Mouse (Mus musculus) MEL (cell line): ENCODE data around the gene Myg1. TPM values are rescaled to one million over a fixed set of nuclear protein-coding genes. Genes with fewer than 3 reads are reported as not detected.

Experiments used
- DNase-seq: peaks from one replicate; pipeline ENCODE4 v3.0.0; 2011; ENCODE audit warnings: low read depth, low spot score
- H3K27ac ChIP-seq: 2 replicates; pipeline ENCODE4 v1.5.1; 2012; ENCODE audit warnings: low read depth, mild to moderate bottlenecking, control low read depth, low read length, moderate library complexity; ENCODE audit not compliant: control insufficient read depth
- H3K27me3 ChIP-seq, 2 experiments: fragments of 150-350 bp in 1 of 2; sonication (generic) in 1 of 2; 2 replicates each; pipeline ENCODE4 v1.6.1; 2012; ENCODE audit warnings: low read length in 2 of 2, mild to moderate bottlenecking in 2 of 2, improper control_type of control experiment in 1 of 2, moderate library complexity in 1 of 2; ENCODE audit not compliant: insufficient read depth in 2 of 2, control insufficient read depth in 1 of 2
- H3K36me3 ChIP-seq, 2 experiments: 2 replicates each; pipeline ENCODE4 v1.6.1; 2012 to 2014; ENCODE audit warnings: low read length in 2 of 2, improper control_type of control experiment in 1 of 2, inconsistent platforms in 1 of 2, mild to moderate bottlenecking in 1 of 2; ENCODE audit not compliant: insufficient read depth in 2 of 2, control insufficient read depth in 1 of 2
- H3K4me1 ChIP-seq, 2 experiments: fragments of 150-350 bp in 1 of 2; sonication (generic) in 1 of 2; 2 replicates each; pipeline ENCODE4 v1.6.1; 2012; ENCODE audit warnings: low read length in 2 of 2, improper control_type of control experiment in 1 of 2, mild to moderate bottlenecking in 1 of 2; ENCODE audit not compliant: insufficient read depth in 2 of 2, control insufficient read depth in 1 of 2
- H3K4me3 ChIP-seq, 2 experiments: fragments of 150-350 bp in 1 of 2; sonication (generic) in 1 of 2; 2 replicates each; pipeline ENCODE4 v1.5.1; 2012; ENCODE audit warnings: low read depth in 2 of 2, low read length in 2 of 2, mild to moderate bottlenecking in 2 of 2, moderate library complexity in 2 of 2, control low read depth in 1 of 2, improper control_type of control experiment in 1 of 2; ENCODE audit not compliant: control insufficient read depth in 1 of 2, insufficient read depth in 1 of 2
- H3K79me2 ChIP-seq: 2 replicates; pipeline ENCODE4 v1.6.1; 2012; ENCODE audit warnings: mild to moderate bottlenecking, low read length, moderate library complexity; ENCODE audit not compliant: control insufficient read depth, poor library complexity, insufficient read depth
- H3K9ac ChIP-seq: 2 replicates; pipeline ENCODE4 v1.6.1; 2012; ENCODE audit warnings: low read depth, mild to moderate bottlenecking, control low read depth, low read length, moderate library complexity; ENCODE audit not compliant: control insufficient read depth, poor library complexity, severe bottlenecking
- H3K9me3 ChIP-seq: fragments of 150-350 bp; sonication (generic); replicated peaks from 2 replicates; pipeline ENCODE4 v1.6.1; 2012; ENCODE audit warnings: mild to moderate bottlenecking, low read length, improper control_type of control experiment, moderate library complexity; ENCODE audit not compliant: insufficient read depth
- CHD1 ChIP-seq: IDR thresholded peaks from 2 replicates; pipeline ENCODE4 v1.6.1; 2012; ENCODE audit warnings: low read depth, mild to moderate bottlenecking, inconsistent platforms, low read length, improper control_type of control experiment
- CTCF ChIP-seq, 3 experiments: IDR thresholded peaks in 2 of 3; conservative IDR thresholded peaks in 1 of 3; 2 replicates each; pipeline ENCODE4 v1.5.1; 2011 to 2012; ENCODE audit warnings: low read length in 3 of 3, low read depth in 2 of 3, mild to moderate bottlenecking in 2 of 3, improper control_type of control experiment in 1 of 3, inconsistent platforms in 1 of 3, mixed read lengths in 1 of 3, moderate library complexity in 1 of 3; ENCODE audit not compliant: control insufficient read depth in 1 of 3, insufficient read depth in 1 of 3, poor library complexity in 1 of 3, severe bottlenecking in 1 of 3
- E2F4 ChIP-seq: IDR thresholded peaks from 2 replicates; pipeline ENCODE4 v1.6.1; 2011; ENCODE audit warnings: low read depth, low read length, improper control_type of control experiment, borderline replicate concordance
- GATA1 ChIP-seq: IDR thresholded peaks from 2 replicates; pipeline ENCODE4 v1.6.1; 2011; ENCODE audit warnings: low read depth, low read length, improper control_type of control experiment
- HCFC1 ChIP-seq: IDR thresholded peaks from 2 replicates; pipeline ENCODE4 v1.6.1; 2012; ENCODE audit warnings: low read depth, mild to moderate bottlenecking, inconsistent platforms, low read length, improper control_type of control experiment, moderate library complexity
- JUND ChIP-seq: IDR thresholded peaks from 2 replicates; pipeline ENCODE4 v1.6.1; 2011; ENCODE audit warnings: low read depth, mild to moderate bottlenecking, improper control_type of control experiment, low read length
- MEF2A ChIP-seq: IDR thresholded peaks from 2 replicates; pipeline ENCODE4 v1.6.1; 2014; ENCODE audit warnings: low read depth, mild to moderate bottlenecking, inconsistent platforms, low read length, improper control_type of control experiment; ENCODE audit not compliant: poor library complexity, insufficient replicate concordance, severe bottlenecking; ENCODE audit errors: extremely low read depth
- MYB ChIP-seq: IDR thresholded peaks from 2 replicates; pipeline ENCODE4 v1.6.1; 2011; ENCODE audit warnings: mild to moderate bottlenecking, low read depth, low read length, improper control_type of control experiment
- MYC ChIP-seq: IDR thresholded peaks from 2 replicates; pipeline ENCODE4 v1.6.1; 2011; ENCODE audit warnings: low read depth, mild to moderate bottlenecking, low read length, improper control_type of control experiment, moderate library complexity
- NRF1 ChIP-seq: IDR thresholded peaks from 2 replicates; pipeline ENCODE4 v1.6.1; 2014; ENCODE audit warnings: low read depth, mild to moderate bottlenecking, inconsistent platforms, low read length, improper control_type of control experiment, moderate library complexity; ENCODE audit not compliant: poor library complexity, insufficient read depth, severe bottlenecking
- TBP ChIP-seq: IDR thresholded peaks from 2 replicates; pipeline ENCODE4 v1.8.0; 2011; ENCODE audit warnings: low read depth, low read length, improper control_type of control experiment
- USF1 ChIP-seq: IDR thresholded peaks from 2 replicates; pipeline ENCODE4 v1.6.1; 2014; ENCODE audit warnings: low read depth, mild to moderate bottlenecking, inconsistent platforms, low read length, improper control_type of control experiment, moderate library complexity
- USF2 ChIP-seq, 2 experiments: IDR thresholded peaks; 2 replicates each; pipeline ENCODE4 v1.6.1; 2011 to 2012; ENCODE audit warnings: improper control_type of control experiment in 2 of 2, low read length in 2 of 2, borderline replicate concordance in 1 of 2, inconsistent platforms in 1 of 2, low read depth in 1 of 2, mild to moderate bottlenecking in 1 of 2; ENCODE audit not compliant: insufficient read depth in 1 of 2
- ZC3H11A ChIP-seq: IDR thresholded peaks from 2 replicates; pipeline ENCODE4 v1.6.1; 2012; ENCODE audit warnings: low read depth, mild to moderate bottlenecking, inconsistent platforms, low read length, improper control_type of control experiment
- polyA plus RNA-seq, 2 experiments: library from polyadenylated mRNA; stranded (reverse) in 1 of 2; unstranded in 1 of 2; fragments of >175 nt in 1 of 2; fragments of >200 nt in 1 of 2; gene quantifications; 2 replicates each; pipeline versions ENCODE4 v1.2.1 to v1.2.4; 2012; ENCODE audit warnings: low replicate concordance in 2 of 2, low read depth in 1 of 2; ENCODE audit not compliant: insufficient read length in 2 of 2, insufficient read depth in 1 of 2, missing spikeins in 1 of 2
- total RNA-seq: library from RNA; depleted of rRNA; stranded (reverse); fragments of 300-350 nt; gene quantifications from 2 replicates; pipeline ENCODE4 v1.2.3, GENCODE M21; 2012

Myg1 gene
- total and polyA plus RNA-seq, 3 experiments = 135 to 292 (median 140) TPM

DNA sequence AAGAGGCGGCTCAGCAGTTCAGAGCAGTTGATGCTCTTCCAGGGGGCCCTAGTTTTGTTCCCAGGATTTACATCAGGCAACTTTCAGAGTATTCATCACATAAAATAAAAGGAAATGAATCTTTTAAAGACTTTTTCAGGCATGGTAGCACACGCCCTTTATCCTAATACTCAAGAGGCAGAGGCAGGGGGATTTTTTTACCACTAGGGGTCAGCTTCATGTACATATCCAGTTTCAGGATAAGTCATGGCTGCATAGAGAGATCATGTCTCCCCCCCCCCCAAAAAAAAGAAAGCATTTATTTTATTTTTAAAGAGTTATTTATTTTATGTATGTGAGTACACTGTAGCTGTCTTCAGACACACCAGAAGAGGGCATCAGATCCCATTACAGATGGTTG is 22.5 kb downstream of the Myg1 start:
- Histone ChIP-seq H3K27ac (no peak overlapping the region), H3K27me3 (peaks cover 7 to 8% of the 10 kb centered on the region in 2 experiments; a peak in 3 of 4 replicates), H3K36me3 (peaks cover 0 to 4% of the 10 kb centered on the region in 2 experiments; a peak in 2 of 4 replicates), H3K9ac (no peak overlapping the region), H3K4me3 (no peak overlapping the region), H3K9me3 (no peaks in the 10 kb centered on the region), H3K79me2 (peaks cover 7% of the 10 kb centered on the region), H3K4me1 (peaks cover 2 to 9% of the 10 kb centered on the region in 2 experiments; a peak in 3 of 4 replicates)
- TF ChIP-seq CHD1 (no peak), E2F4 (no peak), CTCF (IDR thresholded peaks at IDR 0.05 in 2 of 3, conservative IDR thresholded peaks at IDR 0.05 in 1 of 3; ENCODE audit: control insufficient read depth in 1 of 3, insufficient read depth in 1 of 3, low read depth in 2 of 3, low read length in 3 of 3, poor library complexity in 1 of 3, severe bottlenecking in 1 of 3) (peak in 1 of 3 experiments; percentile 18; a peak in 1 of 6 replicates), MYB (no peak), NRF1 (no peak), TBP (no peak), MYC (no peak), ZC3H11A (no peak), HCFC1 (no peak)
- no peak for DNase-seq

DNA sequence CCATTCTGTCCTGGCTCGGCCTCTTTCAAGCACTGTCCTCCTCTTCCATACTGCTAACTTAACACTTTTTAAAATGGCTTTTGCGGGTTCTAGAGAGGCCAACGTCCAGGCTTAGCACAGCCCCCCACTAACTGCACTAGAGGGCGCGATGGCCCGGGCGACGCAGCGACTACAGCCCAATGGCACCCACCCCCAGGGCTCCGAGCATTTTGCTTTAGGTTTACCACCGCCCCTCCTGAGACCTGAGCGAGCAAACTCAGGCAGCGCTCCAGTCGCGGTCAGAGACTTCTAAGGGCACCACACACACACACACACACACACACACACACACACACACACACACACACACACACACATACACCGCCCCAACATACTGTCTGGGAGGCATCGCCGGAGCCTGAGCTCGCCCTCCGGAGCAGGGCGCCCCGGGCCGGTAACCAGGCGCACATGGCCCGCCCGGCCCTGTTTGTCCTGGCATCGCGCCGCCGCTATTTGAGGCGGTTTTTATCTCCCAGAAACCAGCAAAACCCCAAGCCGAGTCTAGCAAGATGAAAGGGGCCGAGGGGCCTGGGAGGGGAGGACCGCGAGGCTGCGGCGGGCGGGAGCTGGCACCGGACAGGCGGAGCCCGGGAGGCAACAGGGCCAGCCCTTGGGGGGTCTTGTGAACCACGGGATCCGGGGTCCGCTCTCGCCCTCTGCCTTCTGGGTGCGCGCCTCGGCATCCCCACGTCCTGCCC is 23.8 kb downstream of the Myg1 start:
- no peak overlapping the region for H3K27ac ChIP-seq
- DNase-seq = no peak
- peaks cover 7 to 10% of the 10 kb centered on the region in 2 experiments; a peak in 3 of 4 replicates for H3K27me3 ChIP-seq
- no peak overlapping the region for H3K9ac ChIP-seq
- H3K79me2 ChIP-seq = peaks cover 1% of the 10 kb centered on the region; the same call in 1 of the 2 replicates
- TF ChIP-seq HCFC1 (no peak), MEF2A (no peak), MYB (no peak), MYC (no peak), GATA1 (no peak), JUND (no peak), USF1 (no peak), USF2 (IDR thresholded peaks at IDR 0.05; ENCODE audit: borderline replicate concordance in 1 of 2, insufficient read depth in 1 of 2, low read depth in 1 of 2, low read length in 2 of 2) (no peak), CHD1 (no peak)
- H3K4me1 ChIP-seq = peaks cover 0 to 4% of the 10 kb centered on the region in 2 experiments; a peak in 2 of 4 replicates
- H3K9me3 ChIP-seq = no peaks in the 10 kb centered on the region
- H3K4me3 ChIP-seq = no peak overlapping the region
- no peaks in the 10 kb centered on the region for H3K36me3 ChIP-seq
